Mouse (Mus musculus) cerebellum, adult 2 months (tissue): ENCODE measurements at regions not wholly inside any gene's neighbourhood (a gene's known extent, or its start where the extent isn't known, plus 50 kb on each side); places are given as distances from the start of the nearest gene placed in this dataset.
A peak's percentile ranks its signal among the peaks of the same experiment; 100 is the strongest.
"Not testable (repeated sequence)": the region's sequence is repeated elsewhere in the genome, so short reads cannot be mapped to it uniquely, and the experiment has no call there.

ENCODE experiments used
- DNase-seq, 2 experiments: peaks; one replicate each; pipeline ENCODE4 v3.0.0; 2021
- H3K27ac ChIP-seq: fragments of 200-500 bp; 2 replicates; pipeline ENCODE4 v1.5.1; 2012; ENCODE audit warnings: low read length, control low read depth, inconsistent platforms; ENCODE audit not compliant: insufficient read depth
- H3K27me3 ChIP-seq: fragments of 200-500 bp; 2 replicates; pipeline ENCODE4 v1.6.1; 2012; ENCODE audit warnings: inconsistent platforms, mild to moderate bottlenecking, low read length, moderate library complexity; ENCODE audit not compliant: control insufficient read depth, insufficient read depth
- H3K4me1 ChIP-seq: fragments of 200-500 bp; 2 replicates; pipeline ENCODE4 v1.6.1; 2011; ENCODE audit warnings: low read length; ENCODE audit not compliant: control insufficient read depth, insufficient read depth
- H3K4me3 ChIP-seq: fragments of 200-500 bp; replicated peaks from 2 replicates; pipeline ENCODE3; 2011; ENCODE audit warnings: mild to moderate bottlenecking, low read depth, low read length, control low read depth; ENCODE audit not compliant: insufficient read depth
- CTCF ChIP-seq: fragments of 200-500 bp; IDR thresholded peaks from 2 replicates; pipeline ENCODE4 v1.5.1; 2011; ENCODE audit warnings: low read depth, mild to moderate bottlenecking, control low read depth, low read length, moderate library complexity, borderline replicate concordance; ENCODE audit not compliant: insufficient read depth
- POLR2A ChIP-seq: fragments of 200-500 bp; IDR thresholded peaks from 2 replicates; pipeline ENCODE4 v1.6.1; 2011; ENCODE audit warnings: low read length, control low read depth, borderline replicate concordance; ENCODE audit not compliant: insufficient read depth
- WGBS: fragments of 180-500 bp; shearing (Covaris S2); methylation state at CpG from one replicate; pipeline ENCODE4 v1.1.7; 2018; 5-methylcytosine and 5-hydroxymethylcytosine counted together

- Histone ChIP-seq H3K27me3 (no peaks in the 10 kb centered on the region), H3K27ac (no peak overlapping the region), H3K4me3 (no peak overlapping the region), H3K4me1 (no peaks in the 10 kb centered on the region)
- TF ChIP-seq CTCF (no peak), POLR2A (no peak)
- DNase-seq = no peak
- 70% methylated on average over 5 of the region's 5 CpGs for WGBS
These were observed 280.7 kb downstream of the Setd4 start for GRCm38 (mm10) chr16:93323172-93323571.

GRCm38 (mm10) chr16:93319581-93319980, 284.3 kb downstream of the Setd4 start:
- Histone ChIP-seq H3K4me3 (no peak overlapping the region), H3K4me1 (no peaks in the 10 kb centered on the region), H3K27me3 (no peaks in the 10 kb centered on the region), H3K27ac (no peak overlapping the region)
- no peak for DNase-seq
- 61% methylated on average over 5 of the region's 5 CpGs for whole genome bisulfite sequencing
- TF ChIP-seq POLR2A = no peak
- no peak for TF ChIP-seq CTCF

GRCm38 (mm10) chr16:93311644-93312043, 292.2 kb downstream of the Setd4 start:
- 93% methylated on average over 12 of the region's 12 CpGs for WGBS
- TF ChIP-seq CTCF (no peak), POLR2A (no peak)
- no peak for DNase-seq

DNA sequence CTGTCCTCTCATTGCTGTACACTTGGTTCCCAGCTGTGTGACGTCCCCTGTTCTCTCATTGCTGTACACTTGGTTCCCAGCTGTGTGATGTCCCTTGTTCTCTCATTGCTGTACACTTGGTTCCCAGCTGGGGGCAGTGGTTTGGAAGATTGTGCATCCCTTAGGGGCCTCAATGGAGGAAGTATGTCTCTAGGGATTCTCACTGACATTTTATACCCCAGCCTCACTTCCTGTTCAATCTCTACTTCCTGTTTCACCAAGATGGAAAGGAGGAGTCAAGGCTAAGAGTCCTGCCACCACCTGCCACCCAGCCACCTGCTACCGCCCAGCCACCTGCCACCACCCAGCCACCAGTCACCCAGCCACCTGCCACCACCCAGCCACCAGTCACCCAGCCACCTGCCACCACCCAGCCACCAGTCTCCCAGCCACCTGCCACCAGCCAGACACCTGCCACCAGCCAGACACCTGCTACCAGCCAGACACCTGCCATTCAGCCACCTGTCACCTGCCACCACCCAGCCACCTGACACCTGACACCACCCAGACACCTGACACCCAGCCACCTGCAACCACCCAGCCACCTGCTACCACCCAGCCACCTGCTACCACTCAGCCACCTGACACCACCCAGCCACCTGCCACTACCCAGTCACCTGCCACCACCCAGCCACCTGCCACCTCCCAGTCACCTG, 295.1 kb downstream of the Setd4 start:
- WGBS = 86% methylated on average over 2 of the region's 2 CpGs

More at GRCm38 (mm10) chr16:93311644-93312043, 292.2 kb downstream of the Setd4 start:
- no peak overlapping the region for H3K27ac ChIP-seq
- H3K4me3 ChIP-seq = no peak overlapping the region
- H3K27me3 ChIP-seq = no peaks in the 10 kb centered on the region
- H3K4me1 ChIP-seq = no peaks in the 10 kb centered on the region

DNA sequence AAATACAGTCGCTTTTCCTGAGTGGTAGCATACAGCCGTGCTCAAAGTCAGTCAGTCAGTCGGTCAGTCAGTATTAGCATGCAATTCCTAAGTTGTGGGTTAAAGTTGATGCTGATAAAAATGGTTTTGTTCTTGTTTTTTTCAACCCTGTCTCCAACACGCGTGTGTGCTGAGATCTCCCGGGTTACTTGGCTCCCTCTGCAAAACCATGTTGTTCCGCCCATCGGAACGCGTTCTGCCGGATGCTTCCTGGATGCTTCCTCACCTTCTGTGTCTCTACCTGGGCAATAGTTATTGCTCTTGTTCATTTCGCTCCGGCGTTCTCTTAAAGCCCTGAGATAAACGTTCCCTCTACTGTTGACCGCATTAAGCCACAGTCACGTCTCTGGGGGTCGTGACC, 296.9 kb downstream of the Setd4 start:
- DNase-seq = no peak
- WGBS = 92% methylated on average over 18 of the region's 18 CpGs

More for the DNA sequence above, 295.1 kb downstream of the Setd4 start:
- Histone ChIP-seq H3K27ac (no peak overlapping the region), H3K27me3 (no peaks in the 10 kb centered on the region), H3K4me1 (no peaks in the 10 kb centered on the region), H3K4me3 (no peak overlapping the region)
- DNase-seq = no peak
- TF ChIP-seq POLR2A (no peak), CTCF (no peak)

GRCm38 (mm10) chr16:93306140-93306539, 297.7 kb downstream of the Setd4 start:
- not testable (repeated sequence) for H3K4me1 ChIP-seq, H3K27ac ChIP-seq, H3K27me3 ChIP-seq, DNase-seq, H3K4me3 ChIP-seq
- WGBS = 40% methylated on average over 7 of the region's 7 CpGs

More for the DNA sequence above, 296.9 kb downstream of the Setd4 start:
- Histone ChIP-seq H3K27me3 (no peaks in the 10 kb centered on the region), H3K27ac (no peak overlapping the region), H3K4me1 (no peaks in the 10 kb centered on the region), H3K4me3 (no peak overlapping the region)
- TF ChIP-seq POLR2A = no peak
- no peak for TF ChIP-seq CTCF

- WGBS = 42% methylated on average over 5 of the region's 5 CpGs
- DNase-seq = no peak
- TF ChIP-seq CTCF (no peak), POLR2A (no peak)
- Histone ChIP-seq H3K27ac (no peak overlapping the region), H3K4me3 (no peak overlapping the region), H3K27me3 (no peaks in the 10 kb centered on the region), H3K4me1 (no peaks in the 10 kb centered on the region)
These were observed 309.4 kb downstream of the Setd4 start for GRCm38 (mm10) chr16:93294430-93294829.

DNA sequence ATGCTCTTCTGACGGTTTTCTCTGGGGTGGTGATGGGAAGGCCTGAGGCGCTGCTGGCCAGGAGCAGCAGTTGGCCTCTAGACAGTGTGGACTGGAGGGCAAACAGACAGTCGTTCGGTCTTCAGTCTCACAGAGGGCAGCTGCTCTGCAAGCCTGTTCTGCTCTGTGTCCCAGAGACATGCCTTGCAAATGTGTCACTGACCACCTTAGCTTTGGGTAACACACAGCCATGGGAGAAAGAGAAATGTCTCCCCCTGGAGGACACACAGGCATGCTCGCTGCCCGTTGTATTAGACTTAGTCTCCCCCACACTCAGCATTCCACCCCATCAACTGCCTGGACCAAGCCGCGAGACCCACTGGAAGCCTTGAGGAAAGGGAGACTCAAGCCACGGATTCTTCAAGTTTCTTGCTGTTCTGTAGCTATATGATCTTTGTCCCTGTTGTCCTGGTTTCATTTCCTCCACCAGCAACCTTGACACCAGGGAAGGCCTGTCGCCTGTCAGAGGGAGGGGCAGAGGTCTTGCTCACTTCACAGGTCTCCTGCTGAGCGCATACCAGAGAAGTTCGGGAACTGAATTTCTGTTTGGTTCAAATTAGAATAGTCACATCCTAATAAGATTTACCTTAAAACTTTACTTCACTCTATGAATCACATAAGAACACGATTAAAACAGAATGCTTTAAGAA, 310.8 kb downstream of the Setd4 start:
- Histone ChIP-seq H3K27ac (no peak overlapping the region), H3K4me1 (no peaks in the 10 kb centered on the region), H3K4me3 (no peak overlapping the region), H3K27me3 (no peaks in the 10 kb centered on the region)
- peak; percentile 31 to 55 for DNase-seq
- TF ChIP-seq POLR2A = no peak
- peak; percentile 86 for TF ChIP-seq CTCF
- WGBS = 28% methylated on average over 13 of the region's 13 CpGs
